Mouse (Mus musculus) forebrain, embryonic 12.5 days (tissue): ENCODE results near the gene Hacl1. TPM values are rescaled to one million over a fixed set of nuclear protein-coding genes. Genes with fewer than 3 reads are reported as not detected.
A peak's percentile ranks its signal among the peaks of the same experiment; 100 is the strongest.

Source experiments
- ATAC-seq: fragments of 200-750 bp; cut with Nextera tagmentation; 2 replicates; pipeline ENCODE4 v1.8.0; 2017; ENCODE audit warnings: moderate TSS enrichment; ENCODE audit not compliant: low FRiP score
- H3K27ac ChIP-seq: fragments of 300-500 bp; sonication (generic); 2 replicates; pipeline ENCODE4 v1.5.1; 2016; ENCODE audit warnings: mild to moderate bottlenecking
- H3K27me3 ChIP-seq: fragments of 300-500 bp; sonication (generic); 2 replicates; pipeline ENCODE4 v1.6.1; 2016; ENCODE audit warnings: mild to moderate bottlenecking
- H3K36me3 ChIP-seq: fragments of 300-500 bp; sonication (generic); replicated peaks from 2 replicates; pipeline ENCODE4 v1.6.1; 2016; ENCODE audit warnings: mild to moderate bottlenecking
- H3K4me1 ChIP-seq: fragments of 300-500 bp; sonication (generic); 2 replicates; pipeline ENCODE4 v1.6.1; 2016
- H3K4me2 ChIP-seq: fragments of 300-500 bp; sonication (generic); 2 replicates; pipeline ENCODE4 v1.6.1; 2016; ENCODE audit warnings: mild to moderate bottlenecking, moderate library complexity
- H3K4me3 ChIP-seq: fragments of 300-500 bp; sonication (generic); replicated peaks from 2 replicates; pipeline ENCODE4 v1.5.1; 2016; ENCODE audit warnings: mild to moderate bottlenecking
- H3K9ac ChIP-seq: fragments of 300-500 bp; sonication (generic); 2 replicates; pipeline ENCODE4 v1.6.1; 2016; ENCODE audit warnings: mild to moderate bottlenecking
- H3K9me3 ChIP-seq: fragments of 300-500 bp; sonication (generic); 2 replicates; pipeline ENCODE4 v1.6.1; 2016
- WGBS: fragments of 180-500 bp; shearing (Covaris S2); methylation state at CpG from one replicate; pipeline ENCODE4 v1.1.7; 2016; 5-methylcytosine and 5-hydroxymethylcytosine counted together
- polyA plus RNA-seq: library from polyadenylated mRNA; unstranded; fragments of >200 nt; fragmentation: Nextera tagmentation; extraction: Ambion mirVana; gene quantifications from 2 replicates; pipeline ENCODE4 v1.2.1, GENCODE M21; 2016

Gene Hacl1
- 6.9 and 8.9 TPM in 2 replicates for polyA plus RNA-seq

GRCm38 (mm10) chr14:31640890-31641505, at the start of gene Hacl1, which contains the start of gene Btd:
TSS of gene Hacl1 (minus strand) at chr14:31641286.
TSS of gene Btd (plus strand) at chr14:31641028.
- Histone ChIP-seq H3K4me2 (peak within 1 kb of the TSS; percentile 93), H3K4me3 (peak within 1 kb of the TSS; percentile 69), H3K27ac (peak within 1 kb of the TSS; percentile 81), H3K9ac (peak within 1 kb of the TSS; percentile 66), H3K36me3 (no peaks in the 10 kb centered on the region), H3K9me3 (no peaks in the 10 kb centered on the region), H3K27me3 (no peaks in the 10 kb centered on the region), H3K4me1 (peaks cover 18% of the 10 kb centered on the region)
- peak; percentile 97 for ATAC-seq
- under 1% methylated on average over 30 of the region's 30 CpGs for WGBS

GRCm38 (mm10) chr14:31686231-31686630, 45.1 kb upstream of the Hacl1 start:
- no peaks in the 10 kb centered on the region for H3K27me3 ChIP-seq
- no peaks in the 10 kb centered on the region for H3K36me3 ChIP-seq
- no peaks in the 10 kb centered on the region for H3K4me1 ChIP-seq
- H3K4me3 ChIP-seq, result no peak overlapping the region
- no peak overlapping the region for H3K9ac ChIP-seq
- no peak overlapping the region for H3K4me2 ChIP-seq
- 88% methylated on average over 1 of the region's 1 CpGs for whole genome bisulfite sequencing
- ATAC-seq, result no peak
- H3K9me3 ChIP-seq, result no peaks in the 10 kb centered on the region
- no peak overlapping the region for H3K27ac ChIP-seq

- WGBS, result 91% methylated on average over 10 of the region's 10 CpGs
- H3K4me3 ChIP-seq, result no peak overlapping the region
- no peaks in the 10 kb centered on the region for H3K36me3 ChIP-seq
- no peak overlapping the region for H3K4me2 ChIP-seq
- no peaks in the 10 kb centered on the region for H3K9me3 ChIP-seq
- no peak overlapping the region for H3K27ac ChIP-seq
- H3K4me1 ChIP-seq, result no peaks in the 10 kb centered on the region
- no peaks in the 10 kb centered on the region for H3K27me3 ChIP-seq
- no peak overlapping the region for H3K9ac ChIP-seq
- ATAC-seq, result no peak
Measured at GRCm38 (mm10) chr14:31685680-31686079, 44.6 kb upstream of the Hacl1 start.

GRCm38 (mm10) chr14:31684343-31685040, 43.4 kb upstream of the Hacl1 start:
- Histone ChIP-seq H3K27ac (no peak overlapping the region), H3K4me3 (no peak overlapping the region), H3K9ac (no peak overlapping the region), H3K4me1 (no peaks in the 10 kb centered on the region), H3K27me3 (no peaks in the 10 kb centered on the region), H3K9me3 (no peaks in the 10 kb centered on the region), H3K36me3 (no peaks in the 10 kb centered on the region), H3K4me2 (no peak overlapping the region)
- no peak for ATAC-seq
- 83% methylated on average over 7 of the region's 7 CpGs for WGBS

- H3K36me3 ChIP-seq, result no peaks in the 10 kb centered on the region
- H3K9me3 ChIP-seq, result no peaks in the 10 kb centered on the region
- WGBS, result 87% methylated on average over 2 of the region's 2 CpGs
- H3K4me1 ChIP-seq, result no peaks in the 10 kb centered on the region
- no peak for ATAC-seq
- no peak overlapping the region for H3K9ac ChIP-seq
- no peak overlapping the region for H3K4me3 ChIP-seq
- H3K27ac ChIP-seq, result no peak overlapping the region
- H3K27me3 ChIP-seq, result no peaks in the 10 kb centered on the region
- H3K4me2 ChIP-seq, result no peak overlapping the region
Measured at GRCm38 (mm10) chr14:31683610-31684009, 42.5 kb upstream of the Hacl1 start.

DNA sequence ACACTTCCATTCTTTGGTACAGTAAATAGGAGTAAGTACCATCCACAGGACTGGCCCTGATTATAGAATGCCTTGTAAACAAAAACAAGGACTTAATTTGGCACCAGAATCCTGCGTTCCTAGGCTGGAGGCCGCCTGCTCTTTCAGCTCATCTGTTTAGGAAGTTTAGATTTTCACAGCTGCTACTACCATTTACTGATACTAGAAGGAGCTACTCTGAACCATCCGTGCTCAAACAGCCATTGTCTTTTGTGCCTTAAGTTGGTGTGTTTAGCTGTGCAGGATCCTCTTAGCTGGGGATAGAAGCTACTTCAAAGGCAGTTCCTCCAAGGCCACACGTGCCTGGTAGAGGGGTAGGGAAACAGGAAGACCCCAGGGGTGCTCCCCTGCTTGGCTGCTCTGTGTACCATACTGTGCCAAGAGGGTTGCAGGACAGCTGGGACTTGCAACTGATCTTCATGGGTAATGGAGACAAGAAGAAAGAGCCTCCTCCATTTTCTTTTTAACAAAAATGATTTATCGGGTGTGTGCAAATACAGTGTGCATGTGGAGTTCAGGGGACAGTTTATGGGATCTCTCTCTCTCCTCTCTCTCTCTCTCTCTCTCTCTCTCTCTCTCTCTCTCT, 41.0 kb upstream of the Hacl1 start:
- Histone ChIP-seq H3K4me1 (no peaks in the 10 kb centered on the region), H3K9me3 (no peaks in the 10 kb centered on the region), H3K4me3 (no peak overlapping the region), H3K4me2 (no peak overlapping the region), H3K27me3 (no peaks in the 10 kb centered on the region), H3K27ac (no peak overlapping the region), H3K9ac (no peak overlapping the region), H3K36me3 (no peaks in the 10 kb centered on the region)
- ATAC-seq, result no peak
- 55% methylated on average over 5 of the region's 5 CpGs for WGBS

DNA sequence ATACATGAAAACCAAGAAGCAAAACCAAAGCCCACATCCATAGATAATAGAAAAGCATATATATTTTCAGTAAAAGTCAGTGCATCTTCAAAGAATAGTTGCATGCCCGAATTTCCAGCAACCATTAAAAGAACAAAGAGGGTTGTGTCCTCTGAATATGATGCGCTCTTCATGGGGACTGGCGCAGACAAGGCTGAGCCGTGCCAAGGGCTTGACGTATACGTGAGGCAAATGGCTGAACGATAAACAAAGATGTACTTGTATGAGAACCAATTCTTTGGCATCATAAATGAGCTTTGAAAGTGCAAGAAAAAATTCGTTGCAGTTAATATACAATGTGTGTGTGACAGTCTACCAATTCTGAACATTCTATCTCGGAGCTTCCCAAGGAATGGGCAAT, 40.2 kb upstream of the Hacl1 start:
- 87% methylated on average over 9 of the region's 9 CpGs for WGBS
- Histone ChIP-seq H3K4me2 (no peak overlapping the region), H3K36me3 (no peaks in the 10 kb centered on the region), H3K4me1 (no peaks in the 10 kb centered on the region), H3K9ac (no peak overlapping the region), H3K4me3 (no peak overlapping the region), H3K9me3 (no peaks in the 10 kb centered on the region), H3K27ac (no peak overlapping the region), H3K27me3 (no peaks in the 10 kb centered on the region)
- ATAC-seq, result no peak

DNA sequence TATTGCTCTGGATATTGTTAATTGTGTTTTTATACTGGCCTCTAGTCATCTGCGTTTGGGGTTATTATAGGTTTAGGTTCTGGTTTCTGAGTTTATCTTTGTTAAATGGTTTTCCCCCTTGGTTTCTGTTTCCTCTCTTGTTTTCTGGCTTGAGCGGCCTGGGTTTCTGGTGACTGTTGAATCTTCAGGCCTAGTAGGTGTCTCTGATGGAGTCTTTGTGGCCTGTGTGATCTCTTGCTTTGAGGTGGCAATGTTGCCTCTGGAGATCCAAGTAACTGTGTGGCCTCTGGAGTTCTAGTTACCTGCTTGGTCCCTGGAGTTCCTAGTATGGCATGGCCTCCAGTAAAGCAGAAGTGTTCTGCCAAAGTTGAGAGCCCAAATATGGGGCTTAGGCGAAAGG, 39.6 kb upstream of the Hacl1 start:
- Histone ChIP-seq H3K27me3 (no peaks in the 10 kb centered on the region), H3K9ac (no peak overlapping the region), H3K9me3 (no peaks in the 10 kb centered on the region), H3K4me1 (no peaks in the 10 kb centered on the region), H3K4me3 (no peak overlapping the region), H3K4me2 (no peak overlapping the region), H3K27ac (no peak overlapping the region), H3K36me3 (no peaks in the 10 kb centered on the region)
- WGBS, result 87% methylated on average over 3 of the region's 3 CpGs
- ATAC-seq, result no peak

- Histone ChIP-seq H3K4me1 (peaks cover 22% of the 10 kb centered on the region), H3K36me3 (0 out of 2 replicates have a peak, but pooled peaks cover 8% of the 10 kb centered on the region), H3K27ac (no peak overlapping the region), H3K9ac (no peak overlapping the region), H3K4me3 (no peak overlapping the region), H3K9me3 (no peaks in the 10 kb centered on the region), H3K27me3 (no peaks in the 10 kb centered on the region), H3K4me2 (no peak overlapping the region)
- ATAC-seq, result no peak
- WGBS, result 59% methylated on average over 10 of the region's 10 CpGs
Measured at GRCm38 (mm10) chr14:31671635-31672320, 30.7 kb upstream of the Hacl1 start.

GRCm38 (mm10) chr14:31669642-31670490, 28.8 kb upstream of the Hacl1 start:
- peak; percentile 72 for ATAC-seq
- Histone ChIP-seq H3K4me3 (no peak overlapping the region), H3K27me3 (no peaks in the 10 kb centered on the region), H3K36me3 (0 out of 2 replicates have a peak, but pooled peaks cover 8% of the 10 kb centered on the region), H3K9me3 (no peaks in the 10 kb centered on the region), H3K4me2 (no peak overlapping the region), H3K27ac (peak overlapping the region; percentile 79), H3K9ac (no peak overlapping the region), H3K4me1 (peaks cover 27% of the 10 kb centered on the region)
- 63% methylated on average over 15 of the region's 15 CpGs for WGBS

GRCm38 (mm10) chr14:31669161-31669611, 28.1 kb upstream of the Hacl1 start:
- H3K9ac ChIP-seq, result no peak overlapping the region
- H3K27me3 ChIP-seq, result no peaks in the 10 kb centered on the region
- no peak overlapping the region for H3K4me3 ChIP-seq
- H3K4me1 ChIP-seq, result peaks cover 34% of the 10 kb centered on the region
- ATAC-seq, result peak; percentile 45; the same call in 1 of the 2 replicates
- H3K36me3 ChIP-seq, result 0 out of 2 replicates have a peak, but pooled peaks cover 8% of the 10 kb centered on the region
- 74% methylated on average over 13 of the region's 13 CpGs for WGBS
- no peak overlapping the region for H3K4me2 ChIP-seq
- H3K27ac ChIP-seq, result peak overlapping the region; percentile 79
- H3K9me3 ChIP-seq, result no peaks in the 10 kb centered on the region
